Mouse (Mus musculus) cerebellum, adult 11-12 months (tissue): ENCODE results near the gene AL607142.1.

ENCODE experiments used
- DNase-seq: peaks from one replicate; pipeline ENCODE4 v3.0.0; 2022

The AL607142.1 gene

GRCm38 (mm10) chr4:120107787-120108186, 43.0 kb downstream of the AL607142.1 start:
- DNase-seq, result peak; percentile 1

- DNase-seq, result no peak
Measured at GRCm38 (mm10) chr4:120115516-120115915, 50.7 kb downstream of the AL607142.1 start.

GRCm38 (mm10) chr4:120116312-120116711, 51.5 kb downstream of the AL607142.1 start:
- no peak for DNase-seq

- peak; percentile 73 for DNase-seq
Measured at GRCm38 (mm10) chr4:120120276-120120675, 55.5 kb downstream of the AL607142.1 start.

GRCm38 (mm10) chr4:120124656-120125055, 59.9 kb downstream of the AL607142.1 start:
- no peak for DNase-seq

- no peak for DNase-seq
Measured at GRCm38 (mm10) chr4:120126047-120126446, 61.3 kb downstream of the AL607142.1 start.

GRCm38 (mm10) chr4:120127333-120127732, 62.5 kb downstream of the AL607142.1 start:
- DNase-seq, result no peak

- DNase-seq, result no peak
Measured at GRCm38 (mm10) chr4:120128033-120128432, 63.2 kb downstream of the AL607142.1 start.

- DNase-seq, result peak; percentile 57
Measured at GRCm38 (mm10) chr4:120129233-120129885, 64.6 kb downstream of the AL607142.1 start.

GRCm38 (mm10) chr4:120130926-120131325, 66.1 kb downstream of the AL607142.1 start:
- DNase-seq, result no peak

- peak; percentile 67 for DNase-seq
Measured at GRCm38 (mm10) chr4:120131441-120132220, 66.8 kb downstream of the AL607142.1 start.

GRCm38 (mm10) chr4:120134223-120134622, 69.4 kb downstream of the AL607142.1 start:
- no peak for DNase-seq

GRCm38 (mm10) chr4:120141810-120142209, 77.0 kb downstream of the AL607142.1 start:
- DNase-seq, result no peak

- DNase-seq, result no peak
Measured at GRCm38 (mm10) chr4:120142905-120143304, 78.1 kb downstream of the AL607142.1 start.
